Mouse (Mus musculus): ENCODE measurements around the gene 2300002M23Rik. TPM values are rescaled to one million over a fixed set of nuclear protein-coding genes. Genes with fewer than 3 reads are reported as not detected.

The 2300002M23Rik gene
- total RNA-seq, 2 experiments from 2014 or later: not detected

GRCm38 (mm10) chr17:35601249-35601648, 34.0 kb downstream of the 2300002M23Rik start, which contains the start of gene Sfta2:
Gene Sfta2 (plus strand): TSS chr17:35601549.
- DNase-seq (ENCODE audit: low spot score in 2 of 2): no peak

GRCm38 (mm10) chr17:35601736-35602354, 34.6 kb downstream of the 2300002M23Rik start:
- no peak for DNase-seq (ENCODE audit: low spot score in 2 of 2)

GRCm38 (mm10) chr17:35617127-35617526, 49.9 kb downstream of the 2300002M23Rik start:
- no peak for DNase-seq (ENCODE audit: low spot score in 2 of 2)

Other genes with a start within 250 kb of the 2300002M23Rik start
- 1 to 10 TPM; 1.2 to 1.6 TPM for gene H2-Q1, start 247.0 kb upstream of the 2300002M23Rik start, total RNA-seq (2021)
- gene H2-Q2, start 225.2 kb upstream of the 2300002M23Rik start, total RNA-seq (2021): 1 to 10 TPM; 1.0 to 1.3 TPM
- gene H2-Q4, start 187.8 kb upstream of the 2300002M23Rik start, total RNA-seq (2021): 10 to 100 TPM; 26.0 to 26.5 TPM
- 1 to 10 TPM; 1.9 to 2.3 TPM for gene H2-Q6, start 142.6 kb upstream of the 2300002M23Rik start, total RNA-seq (2021)
- gene H2-Q7, start 128.3 kb upstream of the 2300002M23Rik start, total RNA-seq (2021): 1 to 10 TPM; 1.7 to 3.0 TPM
- gene H2-Q10, start 97.4 kb upstream of the 2300002M23Rik start, total RNA-seq (2021): 10 to 100 TPM in 1 of 2 experiments, 1 to 10 TPM in 1; 2.3 to 51.2 TPM
- gene Pou5f1, start 61.4 kb upstream of the 2300002M23Rik start, total RNA-seq (2021): under 1 TPM in 1 of 2 experiments, not detected in 1; 0.37 TPM
- 10 to 100 TPM; 31.0 to 34.7 TPM for gene Tcf19, start 50.6 kb upstream of the 2300002M23Rik start, total RNA-seq (2021)
- 10 to 100 TPM; 20.0 to 23.5 TPM for gene Cchcr1, start 50.4 kb upstream of the 2300002M23Rik start, total RNA-seq (2021)
- under 1 TPM in 1 of 2 experiments, not detected in 1; 0.87 TPM for gene Psors1c2, start 34.2 kb upstream of the 2300002M23Rik start, total RNA-seq (2021)
- gene Cdsn, start 15.3 kb upstream of the 2300002M23Rik start, total RNA-seq (2021): under 1 TPM; 0.11 to 0.37 TPM
- gene Sfta2, start 34.1 kb downstream of the 2300002M23Rik start, total RNA-seq (2021): not detected
- not detected for gene Gm9573, start 59.2 kb downstream of the 2300002M23Rik start, total RNA-seq (2021)
- gene Mucl3, start 76.2 kb downstream of the 2300002M23Rik start, total RNA-seq (2021): under 1 TPM in 1 of 2 experiments, not detected in 1; 0.11 TPM
- gene Vars2, start 100.1 kb downstream of the 2300002M23Rik start, total RNA-seq (2021): 10 to 100 TPM; 57.7 to 61.0 TPM
- gene Gtf2h4, start 106.3 kb downstream of the 2300002M23Rik start, total RNA-seq (2021): 10 to 100 TPM; 30.1 to 31.4 TPM
- 10 to 100 TPM; 55.9 to 65.9 TPM for gene Ddr1, start 137.2 kb downstream of the 2300002M23Rik start, total RNA-seq (2021)